8 mouse cellular contexts compared by ENCODE assay signal in the genomic region with DNA sequence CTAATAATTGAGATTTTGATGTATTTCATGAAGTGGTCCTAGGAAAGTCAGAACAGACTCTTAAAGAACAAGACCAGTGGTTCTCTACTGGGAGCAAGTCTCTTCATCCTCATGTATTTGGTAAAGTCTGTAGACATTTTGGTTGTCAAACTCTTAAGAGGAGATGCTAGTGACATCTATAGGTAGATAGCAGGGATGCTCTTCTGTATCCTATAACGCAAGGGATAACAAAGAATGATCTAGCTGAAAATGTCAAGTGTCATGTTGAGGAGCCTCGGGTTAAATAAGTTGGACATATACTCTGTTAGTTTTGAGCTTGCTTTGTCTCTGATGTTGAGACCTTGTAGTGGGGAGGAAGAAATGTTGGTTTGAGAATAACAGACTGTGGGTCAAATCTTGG. TPM values are rescaled to one million over a fixed set of nuclear protein-coding genes. Genes with fewer than 3 reads are reported as not detected.
DNase-seq lines count a peak whose midpoint lies in the region; ATAC-seq and TF ChIP-seq lines count a peak whose summit lies in the region.

No protein-coding gene starts in this region.

- DNase-seq in lung, adult 2 months, result no peak
- no peak for DNase-seq in lung, postnatal 14 days
- peak; percentile 35 for DNase-seq in brain, embryonic 14.5 days (ENCODE audit: low read depth)
- DNase-seq in hindbrain, postnatal 0 days (ENCODE audit: low spot score), result peak; percentile 39
- DNase-seq in naive thymus-derived CD4-positive, alpha-beta T cell, adult 2 months (ENCODE audit: low read depth), result peak; percentile 47
- no peak for DNase-seq in layer of hippocampus, adult 9-11 months
- DNase-seq in c-Kit-positive CD71-positive TER-119-positive erythroid progenitor cells, embryonic 14.5 days (ENCODE audit: low spot score), result no peak

- peak overlapping the region; percentile 85 for H3K4me3 ChIP-seq in lung, adult 2 months (replicated peaks; ENCODE audit: extremely low read depth, low read depth, low read length)
- H3K4me3 ChIP-seq in hindbrain, postnatal 0 days (ENCODE audit: low read length), result peak overlapping the region; percentile 95

- peaks cover 29% of the 10 kb centered on the region for H3K36me3 ChIP-seq in hindbrain, postnatal 0 days (ENCODE audit: insufficient read depth, low read length)

- no peak overlapping the region for H3K27ac ChIP-seq in hindbrain, postnatal 0 days

- H3K4me2 ChIP-seq in hindbrain, postnatal 0 days (ENCODE audit: low read depth, low read length), result peak overlapping the region; percentile 91

- no peaks in the 10 kb centered on the region for H3K9me3 ChIP-seq in hindbrain, postnatal 0 days (ENCODE audit: low read length)

- H3K27me3 ChIP-seq in hindbrain, postnatal 0 days (ENCODE audit: insufficient read depth, low read length), result no peaks in the 10 kb centered on the region

- H3K9ac ChIP-seq in hindbrain, postnatal 0 days (replicated peaks; ENCODE audit: low read length), result peak overlapping the region; percentile 99; the same call in 1 of the 2 replicates

- ATAC-seq in hindbrain, postnatal 0 days, result no peak
- ATAC-seq in inflammation-experienced regulatory T-cells, adult 6 months, result no peak

- no peak for TF ChIP-seq CTCF in lung, adult 2 months (IDR thresholded peaks at IDR 0.05; ENCODE audit: insufficient read depth, low read length)
- no peak for TF ChIP-seq CTCF in brain, embryonic 14.5 days (IDR thresholded peaks at IDR 0.05; ENCODE audit: borderline replicate concordance, extremely low read depth, insufficient read depth, insufficient read length)
- TF ChIP-seq CTCF in hindbrain, postnatal 0 days (IDR thresholded peaks at IDR 0.05; ENCODE audit: low read depth), result peak; percentile 49

- 10% methylated on average over 2 of the region's 2 CpGs for WGBS in lung, adult 2 months
- 13% methylated on average over 2 of the region's 2 CpGs for WGBS in hindbrain, postnatal 0 days

- H3K4me1 ChIP-seq in lung, adult 2 months (ENCODE audit: control insufficient read depth, insufficient read depth, low read length), result peaks cover 12% of the 10 kb centered on the region
- H3K4me1 ChIP-seq in hindbrain, postnatal 0 days (ENCODE audit: insufficient read depth, low read length), result peaks cover 32% of the 10 kb centered on the region

- no peak for TF ChIP-seq POLR2A in lung, adult 2 months (IDR thresholded peaks at IDR 0.05; ENCODE audit: borderline replicate concordance, extremely low read depth, low read depth, low read length)
- TF ChIP-seq POLR2A in brain, embryonic 14.5 days (IDR thresholded peaks at IDR 0.05; ENCODE audit: borderline replicate concordance, extremely low read depth, insufficient read depth, insufficient read length, poor library complexity, severe bottlenecking), result no peak

RNA-seq across cellular contexts. Expression of gene Trir, which starts 1.3 kb away (rescaled TPM):
- 96.9 and 99.1 TPM in 2 replicates for polyA plus RNA-seq in lung, adult 2 months (2012; rRNA removed)
- polyA plus RNA-seq in brain, embryonic 14.5 days (2012; rRNA removed), result 191 and 216 TPM in 2 replicates
- 220 and 238 TPM in 2 replicates for total RNA-seq in hindbrain, postnatal 0 days (2014; rRNA removed)
- 146 and 152 TPM in 2 replicates for polyA plus RNA-seq in hindbrain, postnatal 0 days (2015; fragmentation: Nextera tagmentation; extraction: Ambion mirVana)
- 10 to 100 TPM; 17.8 to 31.0 (median 24.1) TPM for polyA plus RNA-seq in inflammation-experienced regulatory T-cells, adult 6 months (2017; shearing (Covaris generic))

RNA-seq across cellular contexts. Expression of gene Asna1, which starts 2.8 kb away (rescaled TPM):
- 87.2 and 128 TPM in 2 replicates for polyA plus RNA-seq in lung, adult 2 months (2012; rRNA removed)
- polyA plus RNA-seq in brain, embryonic 14.5 days (2012; rRNA removed), result 224 and 279 TPM in 2 replicates
- total RNA-seq in hindbrain, postnatal 0 days (2014; rRNA removed), result 165 and 172 TPM in 2 replicates
- 149 and 150 TPM in 2 replicates for polyA plus RNA-seq in hindbrain, postnatal 0 days (2015; fragmentation: Nextera tagmentation; extraction: Ambion mirVana)
- polyA plus RNA-seq in inflammation-experienced regulatory T-cells, adult 6 months (2017; shearing (Covaris generic)), result 10 to 100 TPM; 50.0 to 67.9 (median 60.7) TPM

RNA-seq across cellular contexts. Expression of gene Tnpo2, which starts 8.8 kb away (rescaled TPM):
- polyA plus RNA-seq in lung, adult 2 months (2012; rRNA removed), result 49.1 and 68.3 TPM in 2 replicates
- 129 and 140 TPM in 2 replicates for polyA plus RNA-seq in brain, embryonic 14.5 days (2012; rRNA removed)
- total RNA-seq in hindbrain, postnatal 0 days (2014; rRNA removed), result 174 and 183 TPM in 2 replicates
- 48.1 and 49.1 TPM in 2 replicates for polyA plus RNA-seq in hindbrain, postnatal 0 days (2015; fragmentation: Nextera tagmentation; extraction: Ambion mirVana)
- 10 to 100 TPM; 13.8 to 18.7 (median 16.5) TPM for polyA plus RNA-seq in inflammation-experienced regulatory T-cells, adult 6 months (2017; shearing (Covaris generic))

RNA-seq across cellular contexts. Expression of gene Best2, which starts 13.6 kb away (rescaled TPM):
- 0.13 and 0.23 TPM in 2 replicates for polyA plus RNA-seq in lung, adult 2 months (2012; rRNA removed)
- polyA plus RNA-seq in brain, embryonic 14.5 days (2012; rRNA removed), result 0.05 and 0.06 TPM in 2 replicates
- not detected in 2 replicates for total RNA-seq in hindbrain, postnatal 0 days (2014; rRNA removed)
- 0.09 and 0.26 TPM in 2 replicates for polyA plus RNA-seq in hindbrain, postnatal 0 days (2015; fragmentation: Nextera tagmentation; extraction: Ambion mirVana)
- not detected for polyA plus RNA-seq in inflammation-experienced regulatory T-cells, adult 6 months (2017; shearing (Covaris generic))

RNA-seq across cellular contexts. Expression of gene Fbxw9, which starts 31.9 kb away (rescaled TPM):
- 42.5 and 44.7 TPM in 2 replicates for polyA plus RNA-seq in lung, adult 2 months (2012; rRNA removed)
- 102 and 128 TPM in 2 replicates for polyA plus RNA-seq in brain, embryonic 14.5 days (2012; rRNA removed)
- 104 and 114 TPM in 2 replicates for total RNA-seq in hindbrain, postnatal 0 days (2014; rRNA removed)
- polyA plus RNA-seq in hindbrain, postnatal 0 days (2015; fragmentation: Nextera tagmentation; extraction: Ambion mirVana), result 78.9 and 82.2 TPM in 2 replicates
- 1 to 10 TPM; 2.3 to 4.8 (median 2.9) TPM for polyA plus RNA-seq in inflammation-experienced regulatory T-cells, adult 6 months (2017; shearing (Covaris generic))

Comparison
In these comparisons a context has a peak if more than half of its experiments do, and no peak if none do; other contexts are left out.
1. DNase-seq: peak in brain, embryonic 14.5 days (single experiment), hindbrain, postnatal 0 days (single experiment) and naive thymus-derived CD4-positive, alpha-beta T cell, adult 2 months (single experiment); none in lung, adult 2 months (single experiment), lung, postnatal 14 days (single experiment), layer of hippocampus, adult 9-11 months (single experiment) and c-Kit-positive CD71-positive TER-119-positive erythroid progenitor cells, embryonic 14.5 days (single experiment).